Mouse (Mus musculus): Measurements from ENCODE around the gene Fpgs. TPM values are rescaled to one million over a fixed set of nuclear protein-coding genes. Genes with fewer than 3 reads are reported as not detected.

Gene Fpgs
- 20.2 and 26.4 TPM in 2 replicates for polyA plus RNA-seq (2011; ENCODE audit: insufficient read length, low read depth, missing spikeins)

DNA sequence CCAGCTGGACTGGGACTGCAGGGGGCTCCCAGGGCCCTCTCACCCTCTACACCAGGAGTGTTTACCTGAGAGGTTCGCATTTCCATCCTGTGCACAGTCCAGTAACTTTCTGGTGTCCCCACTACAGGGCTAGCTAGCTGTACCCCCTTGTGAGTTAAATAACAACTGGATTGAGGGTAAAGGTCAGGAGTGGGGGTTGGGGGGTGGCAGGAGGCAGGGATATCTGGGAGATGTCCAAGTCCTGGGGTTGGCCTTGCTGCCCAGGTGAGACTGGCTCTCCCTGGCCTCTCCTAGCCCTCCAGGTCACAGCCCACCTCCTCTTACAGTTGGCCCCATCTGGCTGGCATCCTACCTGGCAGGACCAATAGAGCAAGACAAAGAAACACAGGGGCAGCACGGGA lies at the start of gene Fpgs:
Gene Fpgs, minus strand, starts transcription at position 125 of the 401 bp plus-strand sequence.
- Histone ChIP-seq H3K4me1 (ENCODE audit: control insufficient read depth, insufficient read depth, low read length) (no peaks in the 10 kb centered on the region), H3K4me3 (ENCODE audit: insufficient read depth, low read length) (no peak within 1 kb of the TSS), H3K27ac (ENCODE audit: insufficient read depth, low read length) (no peak within 1 kb of the TSS)
- TF ChIP-seq CTCF (IDR thresholded peaks at IDR 0.05; ENCODE audit: borderline replicate concordance, insufficient read depth, low read length), result no peak
- TF ChIP-seq POLR2A (IDR thresholded peaks at IDR 0.05; ENCODE audit: low read depth, low read length), result no peak

DNA sequence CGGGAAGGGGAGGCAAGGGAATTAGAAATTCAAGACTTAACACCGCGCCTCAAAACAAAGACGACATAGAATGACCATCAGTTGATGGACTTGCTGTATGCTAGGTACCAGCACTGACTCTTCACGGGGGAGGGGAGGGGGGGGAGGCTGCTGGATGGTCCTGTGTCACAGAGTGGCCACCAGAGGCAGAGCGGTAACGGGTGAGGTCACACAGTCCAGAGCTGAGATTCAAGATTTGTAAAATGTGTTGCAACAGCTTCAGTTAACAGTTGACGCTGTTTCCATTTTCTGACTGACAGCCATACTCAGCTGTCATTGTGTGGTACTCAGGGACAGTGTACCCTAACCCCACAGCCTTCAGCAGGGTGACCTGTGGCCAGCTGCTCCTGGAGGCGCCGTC lies 48.2 kb upstream of the Fpgs start:
- Histone ChIP-seq H3K4me1 (ENCODE audit: control insufficient read depth, insufficient read depth, low read length) (no peaks in the 10 kb centered on the region), H3K27ac (ENCODE audit: insufficient read depth, low read length) (no peak overlapping the region), H3K4me3 (ENCODE audit: insufficient read depth, low read length) (no peak overlapping the region)
- TF ChIP-seq POLR2A (IDR thresholded peaks at IDR 0.05; ENCODE audit: low read depth, low read length) (no peak), CTCF (IDR thresholded peaks at IDR 0.05; ENCODE audit: borderline replicate concordance, insufficient read depth, low read length) (peak; percentile 12; the same call in 1 of the 2 replicates)

DNA sequence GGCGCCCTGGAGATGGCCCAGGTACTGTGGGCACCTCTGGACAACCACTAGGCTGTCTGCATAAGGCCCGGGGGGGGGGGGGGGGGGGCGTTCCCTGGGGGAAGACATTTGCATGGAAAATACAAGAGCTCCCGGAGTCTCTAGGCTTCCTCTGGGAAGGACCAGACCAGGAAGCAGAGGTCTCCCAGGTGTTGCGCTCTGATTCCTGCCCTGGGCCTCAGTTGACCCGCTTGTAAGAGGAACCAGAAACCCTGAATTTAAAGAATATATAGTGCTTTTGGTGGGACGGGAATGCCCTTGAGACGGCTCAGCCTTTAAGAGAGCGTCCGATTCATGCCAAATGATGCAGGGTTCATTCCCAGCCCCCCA lies 47.7 kb upstream of the Fpgs start:
- no peak overlapping the region for H3K27ac ChIP-seq (ENCODE audit: insufficient read depth, low read length)
- H3K4me3 ChIP-seq (ENCODE audit: insufficient read depth, low read length), result peak overlapping the region; percentile 10; the same call in 1 of the 2 replicates
- TF ChIP-seq CTCF (IDR thresholded peaks at IDR 0.05; ENCODE audit: borderline replicate concordance, insufficient read depth, low read length), result no peak
- TF ChIP-seq POLR2A (IDR thresholded peaks at IDR 0.05; ENCODE audit: low read depth, low read length), result no peak
- no peaks in the 10 kb centered on the region for H3K4me1 ChIP-seq (ENCODE audit: control insufficient read depth, insufficient read depth, low read length)

DNA sequence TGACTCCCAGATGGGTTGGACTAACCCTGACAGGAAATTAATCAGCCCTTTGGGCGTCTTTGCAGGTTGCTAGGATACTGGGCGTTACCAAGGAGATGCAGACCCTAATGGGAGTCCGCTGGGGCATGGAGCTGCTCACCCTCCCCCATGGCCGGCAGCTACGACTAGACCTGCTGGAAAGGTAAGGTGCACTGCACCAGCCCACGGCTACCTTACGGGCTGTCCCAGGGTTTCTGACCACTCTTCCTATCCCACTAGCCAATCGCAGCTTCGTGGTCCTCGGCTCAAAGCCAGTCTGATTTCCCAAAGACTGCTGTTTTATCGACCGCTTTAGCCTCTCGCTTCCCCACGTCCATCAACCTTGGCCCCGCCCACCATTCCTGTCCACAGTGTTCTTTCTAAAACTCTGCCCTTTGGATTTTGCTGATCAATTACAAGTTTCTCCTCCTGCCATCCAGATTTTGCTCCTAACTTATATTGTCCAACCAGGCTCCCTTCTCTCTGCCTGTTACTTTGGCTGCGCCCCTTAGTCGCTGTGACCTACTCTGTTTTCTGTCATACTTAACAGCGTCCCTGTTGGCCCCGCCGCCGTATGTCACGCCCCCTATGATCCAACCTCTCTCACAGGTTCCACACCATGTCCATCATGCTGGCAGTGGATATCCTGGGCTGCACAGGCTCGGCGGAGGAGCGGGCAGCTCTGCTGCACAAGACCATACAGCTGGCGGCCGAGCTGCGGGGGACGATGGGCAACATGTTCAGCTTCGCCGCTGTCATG lies 47.1 kb upstream of the Fpgs start:
- Histone ChIP-seq H3K4me1 (ENCODE audit: control insufficient read depth, insufficient read depth, low read length) (no peaks in the 10 kb centered on the region), H3K27ac (ENCODE audit: insufficient read depth, low read length) (no peak overlapping the region), H3K4me3 (ENCODE audit: insufficient read depth, low read length) (peak overlapping the region; percentile 10)
- TF ChIP-seq CTCF (IDR thresholded peaks at IDR 0.05; ENCODE audit: borderline replicate concordance, insufficient read depth, low read length) (no peak), POLR2A (IDR thresholded peaks at IDR 0.05; ENCODE audit: low read depth, low read length) (peak; percentile 61)

DNA sequence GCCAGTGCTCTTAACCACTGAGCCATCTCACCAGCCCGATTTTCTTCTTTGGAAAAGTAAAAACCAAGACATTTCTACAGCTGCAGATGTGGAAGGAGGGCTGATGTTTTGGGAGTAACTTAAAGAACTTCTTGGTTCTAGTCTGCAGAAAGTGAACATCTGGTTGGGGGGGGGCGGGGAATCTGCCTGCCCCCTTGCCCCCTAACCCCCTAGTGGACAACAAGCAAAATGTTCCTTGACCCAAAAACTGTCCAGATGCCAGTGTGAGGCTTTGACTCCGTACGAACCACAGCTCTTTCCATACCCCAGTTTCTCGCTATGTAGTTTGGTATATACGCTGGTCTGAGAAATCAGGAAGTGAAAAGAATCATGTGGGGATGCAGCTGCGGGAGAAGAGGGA lies 46.3 kb upstream of the Fpgs start:
- no peak for TF ChIP-seq CTCF (IDR thresholded peaks at IDR 0.05; ENCODE audit: borderline replicate concordance, insufficient read depth, low read length)
- no peak for TF ChIP-seq POLR2A (IDR thresholded peaks at IDR 0.05; ENCODE audit: low read depth, low read length)
- H3K4me3 ChIP-seq (ENCODE audit: insufficient read depth, low read length), result no peak overlapping the region
- H3K27ac ChIP-seq (ENCODE audit: insufficient read depth, low read length), result no peak overlapping the region
- H3K4me1 ChIP-seq (ENCODE audit: control insufficient read depth, insufficient read depth, low read length), result no peaks in the 10 kb centered on the region

DNA sequence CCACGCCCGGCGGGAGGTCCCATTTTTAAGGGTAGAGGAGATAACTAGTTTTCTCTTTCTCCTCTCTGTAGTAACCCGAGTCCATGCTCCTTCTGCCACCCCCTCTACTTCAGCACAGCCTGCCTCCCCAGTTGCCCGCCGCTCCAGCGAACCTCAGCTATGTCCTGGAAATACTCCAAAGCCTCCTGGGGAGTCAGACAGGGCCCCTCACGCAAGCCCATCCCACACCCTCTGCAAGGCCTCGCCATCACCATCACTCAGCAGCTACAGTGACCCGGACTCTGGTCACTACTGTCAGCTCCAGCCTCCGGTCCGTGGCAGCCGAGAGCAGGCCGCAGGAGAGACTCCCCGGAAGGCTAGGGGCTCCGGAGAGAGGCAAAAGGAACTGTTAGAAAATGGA lies 45.1 kb upstream of the Fpgs start:
- H3K27ac ChIP-seq (ENCODE audit: insufficient read depth, low read length), result no peak overlapping the region
- no peaks in the 10 kb centered on the region for H3K4me1 ChIP-seq (ENCODE audit: control insufficient read depth, insufficient read depth, low read length)
- TF ChIP-seq POLR2A (IDR thresholded peaks at IDR 0.05; ENCODE audit: low read depth, low read length) (no peak), CTCF (IDR thresholded peaks at IDR 0.05; ENCODE audit: borderline replicate concordance, insufficient read depth, low read length) (no peak)
- H3K4me3 ChIP-seq (ENCODE audit: insufficient read depth, low read length), result no peak overlapping the region

DNA sequence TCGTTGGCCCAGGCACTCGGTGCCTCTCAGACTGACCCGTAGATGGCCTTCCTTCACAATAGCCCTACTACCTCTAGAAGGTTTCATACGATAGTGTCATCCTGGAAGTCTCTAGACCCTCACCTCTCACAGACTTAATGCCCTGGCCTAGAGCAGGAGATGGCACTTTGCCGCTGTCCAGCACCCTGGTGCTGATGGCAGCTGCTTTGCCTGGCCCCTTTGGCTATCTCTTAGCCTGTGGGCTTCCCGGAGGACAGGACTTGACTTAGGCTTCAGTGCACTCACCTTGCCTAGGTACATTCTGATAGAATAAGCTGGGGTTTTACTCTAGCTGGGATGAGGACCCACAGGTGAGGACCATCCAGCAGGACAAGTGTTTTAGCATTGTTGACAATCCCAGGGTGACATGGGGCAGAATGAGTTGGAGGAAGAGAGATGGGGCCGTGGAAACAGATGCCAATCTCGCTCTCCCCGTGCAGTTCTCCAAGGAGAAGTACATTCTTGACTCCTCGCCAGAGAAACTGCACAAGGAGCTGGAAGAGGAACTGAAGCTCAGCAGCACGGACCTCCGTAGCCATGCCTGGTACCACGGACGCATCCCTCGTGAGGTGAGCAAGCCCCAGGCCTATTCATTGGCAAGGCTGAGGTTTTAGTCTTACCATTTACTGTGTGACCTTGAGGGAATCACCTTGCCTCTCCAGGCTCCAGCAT lies 40.5 kb upstream of the Fpgs start:
- Histone ChIP-seq H3K4me3 (ENCODE audit: insufficient read depth, low read length) (no peak overlapping the region), H3K27ac (ENCODE audit: insufficient read depth, low read length) (no peak overlapping the region), H3K4me1 (ENCODE audit: control insufficient read depth, insufficient read depth, low read length) (no peaks in the 10 kb centered on the region)
- TF ChIP-seq POLR2A (IDR thresholded peaks at IDR 0.05; ENCODE audit: low read depth, low read length), result no peak
- TF ChIP-seq CTCF (IDR thresholded peaks at IDR 0.05; ENCODE audit: borderline replicate concordance, insufficient read depth, low read length), result no peak

DNA sequence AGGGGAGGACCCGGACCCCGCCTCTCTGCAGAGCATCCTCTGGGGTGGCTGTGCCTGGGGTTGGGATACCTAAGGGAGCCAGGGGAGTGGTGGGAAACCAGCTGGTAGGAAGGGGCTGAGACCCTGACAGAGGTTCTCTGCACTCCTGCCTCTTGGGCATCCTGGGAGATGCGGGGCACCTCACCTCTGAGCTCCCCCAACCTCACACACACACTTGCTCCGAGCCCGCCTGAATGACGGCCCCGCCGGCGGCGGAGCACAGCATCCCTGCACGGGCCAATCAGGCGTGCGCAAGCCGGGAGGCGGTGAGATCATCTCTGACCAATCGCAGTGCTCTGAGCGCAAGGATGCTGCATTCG lies 38.2 kb upstream of the Fpgs start:
- Histone ChIP-seq H3K27ac (ENCODE audit: insufficient read depth, low read length) (no peak overlapping the region), H3K4me1 (ENCODE audit: control insufficient read depth, insufficient read depth, low read length) (no peaks in the 10 kb centered on the region), H3K4me3 (ENCODE audit: insufficient read depth, low read length) (no peak overlapping the region)
- TF ChIP-seq POLR2A (IDR thresholded peaks at IDR 0.05; ENCODE audit: low read depth, low read length), result no peak
- TF ChIP-seq CTCF (IDR thresholded peaks at IDR 0.05; ENCODE audit: borderline replicate concordance, insufficient read depth, low read length), result no peak

DNA sequence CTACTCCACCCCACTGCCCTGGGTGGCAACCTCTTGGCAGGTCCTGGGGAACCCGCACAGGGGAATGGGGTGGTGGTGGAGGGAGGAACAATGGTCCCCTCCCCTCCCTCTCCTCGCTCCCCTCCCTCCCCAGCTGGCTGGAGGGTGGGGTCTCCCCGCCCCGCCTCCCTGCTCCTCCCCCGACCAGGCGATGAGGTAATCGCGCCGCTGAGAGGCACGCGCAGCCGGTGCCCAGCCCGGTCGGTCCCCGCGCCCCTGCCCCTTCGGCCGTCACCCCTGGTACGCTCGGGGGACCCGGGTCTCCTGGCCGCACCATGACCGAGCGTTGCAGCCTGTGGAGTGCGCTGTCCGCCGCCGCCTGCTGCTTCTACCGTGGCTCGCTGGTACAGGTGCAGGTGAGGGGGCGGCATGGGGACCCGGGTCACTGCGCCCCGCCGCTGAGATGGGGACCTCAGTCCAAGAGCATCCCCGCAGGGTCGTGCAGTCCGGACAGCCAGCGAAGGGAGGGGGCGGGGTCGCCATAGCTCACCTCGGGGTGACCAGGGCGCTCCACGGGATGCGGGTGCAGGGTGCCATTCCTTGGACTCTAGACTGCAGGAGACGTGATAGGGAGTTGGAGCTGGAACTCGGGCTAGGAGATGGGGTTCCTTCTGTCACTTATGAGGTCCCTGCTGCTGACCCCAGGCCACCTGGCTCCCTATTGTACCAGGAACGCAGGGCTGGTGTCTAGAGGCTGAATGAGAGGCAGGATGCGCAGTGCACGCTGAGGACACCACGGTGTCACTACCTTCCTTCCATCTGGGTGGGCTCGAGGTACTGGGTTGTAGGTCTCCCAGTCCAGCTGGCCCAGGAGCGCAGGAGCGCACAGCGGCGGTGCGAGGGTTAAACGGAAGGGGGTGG lies 37.6 kb upstream of the Fpgs start:
- Histone ChIP-seq H3K27ac (ENCODE audit: insufficient read depth, low read length) (no peak overlapping the region), H3K4me3 (ENCODE audit: insufficient read depth, low read length) (peak overlapping the region; percentile 7), H3K4me1 (ENCODE audit: control insufficient read depth, insufficient read depth, low read length) (no peaks in the 10 kb centered on the region)
- TF ChIP-seq CTCF (IDR thresholded peaks at IDR 0.05; ENCODE audit: borderline replicate concordance, insufficient read depth, low read length), result no peak
- no peak for TF ChIP-seq POLR2A (IDR thresholded peaks at IDR 0.05; ENCODE audit: low read depth, low read length)

Data from embryonic fibroblast, embryonic 13.5 days (primary cell).